Mouse (Mus musculus): ENCODE measurements at regions not wholly inside any gene's neighbourhood (a gene's known extent, or its start where the extent isn't known, plus 50 kb on each side); places are given as distances from the start of the nearest gene placed in this dataset.

GRCm38 (mm10) chr1:71723816-71724215 lies 70.8 kb upstream of the Fn1 start:
- TF ChIP-seq CTCF (IDR thresholded peaks at IDR 0.05; ENCODE audit: low read depth), result no peak
- no peak for TF ChIP-seq EP300 (IDR thresholded peaks at IDR 0.05; ENCODE audit: low read depth)
